In genomic region chr14:80016112-80016511, GRCm38 (mm10) we compare ENCODE assay signal across 16 mouse cellular contexts. TPM values are rescaled to one million over a fixed set of nuclear protein-coding genes. Genes with fewer than 3 reads are reported as not detected.
A peak's percentile ranks its signal among the peaks of the same experiment; 100 is the strongest.
DNase-seq lines count a peak whose midpoint lies in the region; ATAC-seq and TF ChIP-seq lines count a peak whose summit lies in the region.
"Had no signal": no experiment of that assay in that cellular context is flagged by ENCODE, and none has a peak within 500 bp of the region (broad histone marks: within the 10 kb centered on the region; RNA-seq: fewer than 3 reads in every experiment).

No protein-coding gene starts in this region.

- H3K36me3 ChIP-seq in forebrain, embryonic 12.5 days (replicated peaks), result no peaks in the 10 kb centered on the region
- H3K36me3 ChIP-seq in forebrain, embryonic 14.5 days (ENCODE audit: control insufficient read depth, insufficient read depth, low read length), result no peaks in the 10 kb centered on the region
- no peaks in the 10 kb centered on the region for H3K36me3 ChIP-seq in lung, embryonic 15.5 days
- H3K36me3 ChIP-seq in limb, embryonic 14.5 days (ENCODE audit: control insufficient read depth, insufficient read depth, low read length), result no peaks in the 10 kb centered on the region
- H3K36me3 ChIP-seq: G1E; heart, embryonic 15.5 days had no signal

- TF ChIP-seq POLR2A in limb, embryonic 14.5 days (IDR thresholded peaks at IDR 0.05; ENCODE audit: borderline replicate concordance, extremely low read depth, insufficient read depth, insufficient read length), result no peak

- H3K9ac ChIP-seq in forebrain, embryonic 12.5 days, result no peak overlapping the region
- H3K9ac ChIP-seq in forebrain, embryonic 14.5 days (ENCODE audit: low read length), result no peak overlapping the region
- no peak overlapping the region for H3K9ac ChIP-seq in lung, embryonic 15.5 days
- no peak overlapping the region for H3K9ac ChIP-seq in limb, embryonic 14.5 days (ENCODE audit: low read depth, low read length, severe bottlenecking)
- H3K9ac ChIP-seq: heart, embryonic 15.5 days had no signal

- peak overlapping the region; percentile 65; the same call in 1 of the 2 replicates for H3K27ac ChIP-seq in forebrain, embryonic 12.5 days
- no peak overlapping the region for H3K27ac ChIP-seq in forebrain, embryonic 14.5 days (ENCODE audit: low read depth, low read length)
- 0 out of 2 replicates have a peak overlapping the region, but pooled peaks have one; percentile 19 for H3K27ac ChIP-seq in lung, embryonic 15.5 days
- H3K27ac ChIP-seq in limb, embryonic 14.5 days (replicated peaks; ENCODE audit: low read depth, low read length), result no peak overlapping the region; the same call in 1 of the 2 replicates
- H3K27ac ChIP-seq: heart, embryonic 15.5 days had no signal

- H3K4me1 ChIP-seq in forebrain, embryonic 12.5 days, result peaks cover 32% of the 10 kb centered on the region
- H3K4me1 ChIP-seq in forebrain, embryonic 14.5 days (ENCODE audit: control insufficient read depth, insufficient read depth, low read length), result peaks cover 12% of the 10 kb centered on the region
- H3K4me1 ChIP-seq in lung, embryonic 15.5 days, result peaks cover 22% of the 10 kb centered on the region
- peaks cover 16% of the 10 kb centered on the region for H3K4me1 ChIP-seq in limb, embryonic 14.5 days (ENCODE audit: control insufficient read depth, insufficient read depth, low read length)

- no peak overlapping the region for H3K4me2 ChIP-seq in forebrain, embryonic 12.5 days
- H3K4me2 ChIP-seq in forebrain, embryonic 14.5 days (ENCODE audit: low read length), result no peak overlapping the region
- no peak overlapping the region for H3K4me2 ChIP-seq in lung, embryonic 15.5 days
- no peak overlapping the region for H3K4me2 ChIP-seq in limb, embryonic 14.5 days (replicated peaks; ENCODE audit: low read depth, low read length, severe bottlenecking)
- H3K4me2 ChIP-seq: heart, embryonic 15.5 days had no signal

- no peak overlapping the region for H3K4me3 ChIP-seq in forebrain, embryonic 12.5 days (replicated peaks)
- H3K4me3 ChIP-seq in forebrain, embryonic 14.5 days (ENCODE audit: low read depth, low read length), result no peak overlapping the region
- no peak overlapping the region for H3K4me3 ChIP-seq in lung, embryonic 15.5 days
- no peak overlapping the region for H3K4me3 ChIP-seq in limb, embryonic 14.5 days (replicated peaks; ENCODE audit: low read length)
- H3K4me3 ChIP-seq: heart, embryonic 15.5 days had no signal

- no peak for ATAC-seq in forebrain, embryonic 12.5 days (ENCODE audit: low FRiP score)
- ATAC-seq in forebrain, embryonic 14.5 days, result no peak
- peak; percentile 76; the same call in 1 of the 2 replicates for ATAC-seq in lung, embryonic 15.5 days (ENCODE audit: borderline replicate concordance, extremely low read depth, low FRiP score, low TSS enrichment)
- ATAC-seq in limb, embryonic 14.5 days (ENCODE audit: low FRiP score, low read depth), result peak; percentile 55; the same call in 1 of the 2 replicates
- ATAC-seq: activated CD4-positive, CD25-positive, alpha-beta regulatory T cell, adult 4 months; hindbrain, embryonic 16.5 days had no signal

- intact Hi-C loops in heart, postnatal 25 days (cut with DNase I), result no loop called here

- no peak for DNase-seq in forebrain, embryonic 14.5 days (ENCODE audit: low spot score)
- no peak for DNase-seq in lung, adult 18-20 months
- DNase-seq in adrenal gland, postnatal 25 days, result peak; percentile 37
- DNase-seq in limb, embryonic 14.5 days (ENCODE audit: low spot score), result peak; percentile 75
- DNase-seq in heart, postnatal 25 days (ENCODE audit: low spot score), result no peak
- DNase-seq in retina, postnatal 1 day, result no peak
- DNase-seq: B cell, adult 2 months; right cerebral cortex, postnatal 4 days; thymus, adult 18-20 months had no signal

- no peaks in the 10 kb centered on the region for H3K27me3 ChIP-seq in forebrain, embryonic 12.5 days
- H3K27me3 ChIP-seq in forebrain, embryonic 14.5 days (replicated peaks; ENCODE audit: control insufficient read depth, insufficient read depth, low read length), result no peaks in the 10 kb centered on the region
- no peaks in the 10 kb centered on the region for H3K27me3 ChIP-seq in lung, embryonic 15.5 days
- H3K27me3 ChIP-seq in limb, embryonic 14.5 days (ENCODE audit: control insufficient read depth, insufficient read depth, low read length), result no peaks in the 10 kb centered on the region
- H3K27me3 ChIP-seq: heart, embryonic 15.5 days had no signal

- H3K9me3 ChIP-seq in forebrain, embryonic 12.5 days, result no peaks in the 10 kb centered on the region
- H3K9me3 ChIP-seq in forebrain, embryonic 14.5 days (replicated peaks; ENCODE audit: control insufficient read depth, low read length), result no peaks in the 10 kb centered on the region
- no peaks in the 10 kb centered on the region for H3K9me3 ChIP-seq in lung, embryonic 15.5 days
- no peaks in the 10 kb centered on the region for H3K9me3 ChIP-seq in limb, embryonic 14.5 days (ENCODE audit: control insufficient read depth, low read length)
- H3K9me3 ChIP-seq: heart, embryonic 15.5 days had no signal

RNA-seq across cellular contexts. Expression of gene Olfm4, which starts 32.2 kb away (rescaled TPM):
- polyA plus RNA-seq in forebrain, embryonic 12.5 days (2016; fragmentation: Nextera tagmentation; extraction: Ambion mirVana), result 0.41 and 0.42 TPM in 2 replicates
- polyA plus RNA-seq in forebrain, embryonic 14.5 days (2014; fragmentation: Nextera tagmentation; extraction: Ambion mirVana), result 1.3 and 2.1 TPM in 2 replicates
- polyA plus RNA-seq in lung, embryonic 15.5 days (2015; fragmentation: Nextera tagmentation; extraction: Ambion mirVana), result 0.93 and 1.6 TPM in 2 replicates
- not detected in 2 replicates for total RNA-seq in adrenal gland, postnatal 25 days (2021)
- 0.92 and 1.1 TPM in 2 replicates for polyA plus RNA-seq in limb, embryonic 14.5 days (2012; rRNA removed)
- 1.0 and 1.2 TPM in 2 replicates for polyA plus RNA-seq in limb, embryonic 14.5 days (2014; fragmentation: Nextera tagmentation; extraction: Ambion mirVana)
- not detected for total RNA-seq in heart, postnatal 25 days (2021)
- total RNA-seq: monocyte, adult 5-6 weeks had no signal
- polyA plus RNA-seq: activated CD4-positive, CD25-positive, alpha-beta regulatory T cell, adult 4 months; G1E had no signal

Comparison
In these comparisons a context has a peak if more than half of its experiments do, and no peak if none do; other contexts are left out.
1. H3K27ac ChIP-seq: peak in forebrain, embryonic 12.5 days (single experiment) and lung, embryonic 15.5 days (single experiment); none in forebrain, embryonic 14.5 days (single experiment) and limb, embryonic 14.5 days (single experiment).
2. ATAC-seq: peak in lung, embryonic 15.5 days (single experiment) and limb, embryonic 14.5 days (single experiment); none in forebrain, embryonic 12.5 days (single experiment) and forebrain, embryonic 14.5 days (single experiment).
3. DNase-seq: peak in adrenal gland, postnatal 25 days (single experiment) and limb, embryonic 14.5 days (single experiment); none in forebrain, embryonic 14.5 days (single experiment), lung, adult 18-20 months (0 of 2), heart, postnatal 25 days (single experiment) and retina, postnatal 1 day (single experiment).